Mouse (Mus musculus): Measurements from ENCODE around the gene Nipa1. TPM values are rescaled to one million over a fixed set of nuclear protein-coding genes. Genes with fewer than 3 reads are reported as not detected.
"Not testable (repeated sequence)": the region's sequence is repeated elsewhere in the genome, so short reads cannot be mapped to it uniquely, and the experiment has no call there.

Gene Nipa1
- 1 to 10 TPM; 3.7 to 3.8 TPM for total RNA-seq (2021)

DNA sequence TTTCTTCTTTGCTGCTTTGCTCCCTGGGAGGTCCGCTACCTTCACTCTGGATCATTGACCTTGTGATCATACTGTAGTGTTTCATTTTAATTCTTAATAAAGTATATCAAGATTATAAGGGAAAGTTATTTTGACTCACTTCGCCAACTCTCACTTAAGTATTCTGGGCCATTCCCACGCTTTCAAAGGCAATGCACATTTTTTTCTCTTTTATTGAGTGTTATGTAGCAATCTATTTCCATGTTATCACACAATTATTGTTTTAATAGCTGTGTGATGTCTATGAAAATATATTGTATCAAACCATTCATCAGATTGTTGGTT is at the start of gene Nipa1:
TSS of gene Nipa1 (minus strand) at position 25 of the 324 bp plus-strand sequence.
- no peak for DNase-seq

DNA sequence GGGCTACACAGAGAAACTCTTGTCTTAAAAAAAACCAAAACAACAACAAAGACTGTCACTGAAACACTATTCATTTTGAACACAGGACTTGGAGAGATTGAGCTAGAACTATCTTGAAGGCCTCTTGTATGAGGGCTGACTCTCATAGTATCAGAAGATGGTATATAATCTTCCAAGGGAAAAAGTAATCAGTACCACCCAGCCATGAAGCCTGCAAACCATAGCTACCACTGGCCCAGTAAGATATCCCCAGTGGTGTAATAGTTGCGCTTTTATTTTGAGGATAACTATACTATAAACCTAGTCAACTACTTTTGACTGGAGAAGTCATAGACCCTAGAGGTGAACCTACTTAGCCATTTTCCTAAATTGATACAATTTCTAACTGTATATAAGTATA is 46.9 kb upstream of the Nipa1 start:
- DNase-seq, result no peak

DNA sequence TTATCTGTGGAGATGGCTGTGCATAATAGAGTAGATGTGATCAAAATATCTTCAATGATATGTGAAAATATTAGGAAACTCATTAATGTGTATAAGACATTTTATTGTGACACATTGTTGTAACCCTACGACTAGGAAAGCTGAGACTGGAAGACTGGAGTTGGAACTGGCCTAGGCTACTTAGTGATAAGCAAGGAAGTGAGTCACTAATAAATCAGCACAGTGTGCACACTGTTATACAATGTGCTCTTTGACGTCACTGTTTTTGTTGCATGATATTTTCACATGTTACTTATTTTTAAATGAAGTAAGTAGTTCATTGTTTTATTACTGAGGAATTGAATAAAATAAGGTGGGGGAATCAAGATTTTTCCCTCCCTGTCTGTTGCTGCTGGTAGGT is 46.4 kb upstream of the Nipa1 start:
- DNase-seq, result no peak

DNA sequence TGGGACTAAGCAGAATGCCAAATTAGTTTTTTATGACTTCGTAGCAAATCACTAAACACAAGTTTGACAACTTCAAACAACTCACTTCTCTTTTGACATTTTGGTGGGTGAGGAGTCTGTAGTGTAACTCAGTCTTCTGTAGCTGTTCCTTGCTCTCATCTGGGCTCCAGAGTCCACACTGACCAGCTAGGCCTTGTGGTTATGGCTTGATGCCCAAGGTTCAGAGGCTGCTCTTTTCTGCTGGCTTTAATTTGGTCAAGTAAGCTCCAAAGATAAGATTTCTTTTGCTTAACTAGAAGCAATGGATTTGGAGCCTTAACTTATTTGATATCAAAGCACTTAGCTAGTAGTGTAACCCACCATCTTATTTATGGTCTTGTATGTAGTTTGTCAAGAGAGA is 45.1 kb upstream of the Nipa1 start:
- no peak for DNase-seq

DNA sequence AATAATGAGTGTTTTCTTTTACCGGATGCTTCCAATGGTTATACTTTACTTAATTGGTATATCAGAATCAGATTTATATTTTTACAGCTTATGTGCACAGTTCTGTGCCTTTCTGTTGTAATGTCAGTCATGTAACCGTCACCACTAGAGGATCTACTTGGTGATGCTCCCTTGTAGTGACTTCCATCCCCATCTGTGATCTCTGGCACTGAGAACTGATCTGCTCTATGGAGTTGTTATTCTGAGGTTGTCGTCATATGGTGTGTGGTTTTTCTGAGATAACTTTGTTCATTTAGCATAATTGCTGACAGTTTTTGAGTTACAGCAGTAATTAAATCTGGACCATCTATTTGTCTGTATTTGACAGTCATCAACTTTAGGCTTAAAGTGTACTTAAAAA is 35.6 kb upstream of the Nipa1 start:
- no peak for DNase-seq

DNA sequence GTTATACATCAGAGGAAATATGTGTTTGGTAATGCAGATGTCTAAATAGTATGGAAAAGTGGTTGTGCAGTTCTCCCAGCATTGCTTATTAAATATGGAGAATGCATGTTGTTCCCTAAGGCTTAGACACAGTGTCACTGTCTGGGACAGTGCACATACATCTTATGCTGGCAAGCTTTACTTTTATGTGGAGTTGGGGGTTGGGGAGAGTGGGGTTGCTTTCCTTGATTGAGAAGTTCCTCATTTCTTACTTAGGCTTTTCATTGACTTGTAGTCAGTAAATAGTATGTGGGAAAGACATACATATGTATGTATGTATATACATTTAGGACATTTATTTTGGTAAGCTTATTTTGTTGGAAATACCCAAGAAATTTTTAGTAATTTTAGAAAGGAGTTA is 33.2 kb upstream of the Nipa1 start:
- no peak for DNase-seq

DNA sequence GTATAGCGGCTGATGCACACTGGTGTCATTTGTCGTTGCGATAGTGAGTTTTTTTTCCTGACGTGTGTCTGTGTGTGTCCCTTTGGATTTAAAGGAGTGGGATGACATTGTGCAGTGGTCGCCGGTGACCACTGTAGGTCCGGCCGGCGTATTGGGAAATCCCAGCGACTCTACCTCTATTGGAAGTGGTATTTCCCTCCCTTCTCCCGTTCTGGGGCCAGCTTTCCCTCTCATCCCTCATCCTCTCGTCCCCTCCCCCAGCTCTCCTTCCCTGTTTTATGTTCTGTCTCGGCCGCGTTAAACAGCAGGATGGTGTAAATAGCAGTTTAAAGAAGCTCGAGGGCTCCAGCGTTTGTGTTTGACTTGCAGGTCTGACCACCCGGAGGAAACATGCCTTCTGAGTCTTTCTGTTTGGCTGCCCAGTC is 30.7 kb upstream of the Nipa1 start:
- DNase-seq, result peak; percentile 33

DNA sequence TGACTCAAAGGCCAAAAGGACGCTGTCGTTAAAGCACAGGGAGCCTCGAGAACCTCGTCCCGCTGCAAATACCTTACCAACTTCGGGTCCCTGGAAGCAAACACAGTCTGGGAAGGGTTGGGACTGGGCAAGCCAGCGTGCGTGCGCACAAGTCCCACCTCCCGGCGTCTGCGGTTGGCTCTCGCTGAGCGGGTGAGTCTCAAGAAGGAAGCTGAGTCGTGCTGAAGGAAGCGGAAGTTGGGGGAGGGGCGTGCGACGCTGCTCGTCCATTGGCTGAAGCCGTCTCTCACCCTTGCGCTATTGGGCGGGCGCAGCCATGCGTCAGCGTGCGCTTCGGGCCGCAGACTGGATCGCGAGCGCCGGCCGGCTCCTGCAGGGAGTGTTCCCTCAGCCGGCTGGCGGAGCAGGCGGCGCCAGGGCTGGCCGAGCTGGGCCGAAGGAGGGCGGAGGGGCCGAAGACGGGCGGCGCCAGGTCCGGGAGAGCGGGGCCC is 30.1 kb upstream of the Nipa1 start, which contains the start of gene Herc2:
TSS of gene Herc2 (plus strand) at position 366 of the 491 bp plus-strand sequence.
- peak; percentile 99 for DNase-seq

DNA sequence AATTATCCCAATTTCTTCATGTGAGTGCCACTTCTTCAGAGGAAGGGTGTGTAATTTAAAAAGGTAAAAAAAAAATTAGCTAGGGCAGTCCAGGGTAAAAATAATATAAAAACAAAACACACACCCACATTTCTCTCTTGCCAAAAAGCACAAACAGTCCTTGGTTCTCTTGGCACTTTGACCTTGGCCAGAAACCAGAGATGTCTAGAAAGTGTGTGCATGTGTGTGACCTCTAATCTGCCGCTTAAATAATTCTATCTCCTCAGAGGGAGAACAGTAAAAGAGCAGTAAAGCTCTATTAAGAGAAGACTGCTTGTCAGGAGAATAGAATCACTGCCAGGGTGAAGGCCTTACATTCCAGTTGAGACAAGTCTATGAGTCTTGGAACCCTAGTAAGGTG is 27.4 kb upstream of the Nipa1 start:
- DNase-seq, result no peak

DNA sequence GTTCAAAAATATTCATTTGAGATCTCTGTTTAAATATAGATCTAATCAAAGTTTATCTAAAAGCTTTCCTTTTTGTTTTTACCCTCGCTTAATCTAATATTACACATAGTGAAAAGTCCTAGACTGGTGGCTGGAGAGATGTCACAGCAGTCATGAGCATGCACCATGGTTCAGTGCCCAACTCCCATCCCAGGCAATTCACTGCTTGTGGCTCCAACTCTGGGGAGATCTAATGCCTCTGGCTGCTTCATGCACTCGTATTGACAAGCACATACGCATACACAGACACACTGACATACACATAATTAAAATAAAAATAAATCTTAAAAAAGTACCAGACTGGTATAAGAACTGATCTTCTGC is 24.5 kb upstream of the Nipa1 start:
- DNase-seq, result no peak

DNA sequence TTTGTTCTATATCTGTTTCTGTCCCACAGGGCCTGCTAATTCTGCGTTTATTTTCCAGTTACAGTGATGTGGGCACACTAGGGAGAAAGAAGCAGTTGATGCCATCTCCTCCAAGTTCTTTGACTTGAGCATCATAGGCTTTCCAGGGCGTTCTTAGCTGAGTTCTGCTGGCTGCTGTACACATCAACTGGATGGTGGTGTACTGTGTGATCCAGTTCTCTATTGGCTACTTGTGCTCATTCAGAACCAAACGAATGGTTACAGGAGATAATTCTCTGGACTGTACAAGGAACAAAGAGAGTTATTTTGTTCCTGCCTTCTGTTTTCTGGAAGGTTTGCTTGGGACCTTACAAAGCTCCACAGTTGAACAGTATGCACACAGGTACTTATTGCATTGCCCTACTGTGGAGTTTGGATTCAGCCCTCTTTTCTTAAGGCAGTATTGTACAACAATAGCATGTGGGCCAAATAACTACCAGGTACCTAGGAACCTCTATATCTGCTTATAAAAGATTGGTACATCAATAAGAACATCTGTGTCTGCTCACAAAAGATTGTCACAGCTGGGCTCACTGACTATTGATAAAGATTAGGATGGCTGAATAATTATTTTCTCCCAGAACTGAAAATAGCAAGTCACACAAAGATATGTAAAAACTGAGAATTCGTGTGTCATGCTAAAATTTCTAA is 24.0 kb upstream of the Nipa1 start:
- DNase-seq, result no peak

DNA sequence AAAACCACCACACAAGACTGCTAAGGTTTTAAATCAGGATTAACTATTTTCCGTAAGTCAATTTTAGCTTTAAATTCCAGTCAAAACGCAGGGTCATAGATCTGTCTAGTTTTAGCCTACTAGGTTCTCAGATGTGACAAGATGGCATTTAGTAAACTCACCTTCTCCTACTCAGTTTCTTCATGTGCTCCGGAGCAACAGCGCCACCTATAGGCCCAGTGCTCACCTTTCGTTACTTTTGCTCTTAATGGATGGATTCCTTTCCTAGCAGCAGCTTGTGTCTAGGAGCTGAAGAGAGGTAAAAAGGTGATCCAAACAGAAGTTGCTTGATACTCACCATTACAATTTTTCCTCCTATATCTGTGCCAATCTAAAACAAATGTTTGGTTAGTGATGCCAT is 22.6 kb upstream of the Nipa1 start:
- peak; percentile 79 for DNase-seq

DNA sequence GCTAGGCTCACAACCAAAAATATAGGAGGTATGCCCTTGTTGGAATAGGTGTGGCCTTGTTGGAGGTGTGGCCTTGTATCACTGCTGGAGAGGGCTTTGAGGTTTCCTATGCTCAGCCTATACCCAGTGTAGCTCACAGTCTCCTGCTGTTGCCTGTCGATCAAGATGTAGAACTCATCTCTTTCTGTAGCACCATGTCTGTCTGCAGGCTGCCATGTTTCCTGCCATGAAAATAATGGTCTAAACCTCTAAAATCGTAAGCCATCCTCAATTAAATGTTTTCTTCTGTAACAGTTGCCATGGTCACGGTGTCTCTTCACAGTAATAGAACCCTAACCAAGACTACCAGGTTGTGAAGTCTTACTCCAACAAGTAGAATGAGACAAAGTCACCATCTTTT is 3.8 kb upstream of the Nipa1 start:
- DNase-seq, result no peak

DNA sequence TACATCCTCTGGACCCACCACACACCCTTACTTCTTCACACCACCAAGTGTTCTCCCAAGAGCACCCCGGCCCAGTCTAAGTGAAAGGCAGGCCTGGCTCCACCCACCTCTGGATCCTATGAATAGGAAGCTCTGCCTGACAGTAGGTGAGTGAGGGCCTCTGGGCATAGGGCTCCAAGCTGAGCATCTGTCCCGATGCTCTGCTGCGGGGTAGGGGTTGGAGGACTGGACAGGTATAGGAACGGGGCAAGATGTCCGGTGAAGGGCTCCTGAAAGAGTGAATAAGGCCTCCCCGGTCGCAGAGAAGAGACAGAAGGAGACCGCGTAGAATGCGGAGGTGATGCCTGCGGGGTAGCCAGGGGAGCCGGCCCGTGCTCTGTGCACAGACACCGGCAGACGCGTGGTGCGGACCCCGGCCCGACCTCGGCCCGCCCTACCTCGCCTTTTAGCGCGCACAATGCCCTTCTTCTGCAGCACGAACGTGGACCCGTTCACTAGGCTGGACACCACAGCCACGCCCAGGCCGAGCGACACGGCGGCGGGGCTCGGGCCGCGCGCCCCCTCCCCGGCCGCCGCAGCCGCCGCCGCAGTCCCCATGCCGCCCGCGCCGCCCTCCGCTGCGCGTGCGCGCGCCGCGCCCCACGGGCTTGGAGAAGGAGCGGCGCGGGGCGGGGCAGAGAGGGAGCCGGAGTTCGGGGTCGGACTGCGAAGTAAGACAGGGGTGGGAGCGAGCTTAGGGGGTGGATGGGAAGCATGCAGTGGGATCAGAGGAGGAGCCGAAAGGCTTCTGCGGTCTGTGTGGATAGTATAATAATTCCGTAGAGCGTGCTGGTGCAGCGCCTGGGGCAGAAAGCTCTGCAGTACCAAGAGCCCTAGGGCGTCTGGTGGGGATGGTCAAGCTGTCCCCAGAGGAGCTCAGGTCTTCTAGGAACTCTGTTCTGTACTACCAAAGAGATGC is 503 bp downstream of the Nipa1 start:
- peak; percentile 72 for DNase-seq

DNA sequence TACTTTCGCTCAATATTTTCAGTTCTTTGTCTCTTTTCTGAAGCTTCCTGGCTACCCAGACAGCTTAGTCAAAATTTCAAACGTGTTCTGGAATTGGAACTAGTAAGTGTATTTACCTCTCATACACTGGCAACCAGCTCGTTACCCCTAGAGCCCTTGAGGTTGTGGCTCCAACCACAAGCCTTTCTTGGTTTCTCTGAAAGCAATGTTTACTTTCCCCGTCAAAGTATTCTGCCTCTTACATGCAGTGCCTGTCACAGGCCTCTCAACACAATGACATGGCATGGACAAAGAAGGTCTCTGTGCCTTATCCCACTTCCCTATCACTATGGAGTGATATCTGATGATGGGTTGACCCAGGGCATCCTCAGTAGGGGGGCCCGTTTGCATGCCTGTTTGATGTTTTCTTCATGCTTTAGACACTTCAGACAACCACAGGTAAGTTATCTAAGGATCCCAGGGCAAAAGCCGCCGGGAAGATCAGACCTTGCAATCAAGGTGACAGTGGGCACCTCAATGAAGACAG is 1.2 kb downstream of the Nipa1 start:
- DNase-seq, result no peak

DNA sequence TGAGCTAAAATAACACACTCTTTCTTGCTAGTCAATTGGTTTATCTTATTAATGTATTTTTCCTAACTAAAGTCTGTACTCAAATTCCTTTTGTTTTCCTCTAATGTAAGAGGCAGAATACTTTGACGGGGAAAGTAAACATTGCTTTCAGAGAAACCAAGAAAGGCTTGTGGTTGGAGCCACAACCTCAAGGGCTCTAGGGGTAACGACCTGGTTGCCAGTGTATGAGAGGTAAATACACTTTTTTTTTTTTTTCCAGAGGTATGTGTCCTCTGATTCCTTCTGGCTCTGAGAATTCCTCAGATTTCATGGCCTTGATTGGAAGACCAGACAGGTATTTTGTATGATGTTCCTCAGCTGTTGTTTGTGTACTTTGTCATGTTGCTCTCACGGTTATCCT is 2.0 kb downstream of the Nipa1 start:
- DNase-seq, result no peak

DNA sequence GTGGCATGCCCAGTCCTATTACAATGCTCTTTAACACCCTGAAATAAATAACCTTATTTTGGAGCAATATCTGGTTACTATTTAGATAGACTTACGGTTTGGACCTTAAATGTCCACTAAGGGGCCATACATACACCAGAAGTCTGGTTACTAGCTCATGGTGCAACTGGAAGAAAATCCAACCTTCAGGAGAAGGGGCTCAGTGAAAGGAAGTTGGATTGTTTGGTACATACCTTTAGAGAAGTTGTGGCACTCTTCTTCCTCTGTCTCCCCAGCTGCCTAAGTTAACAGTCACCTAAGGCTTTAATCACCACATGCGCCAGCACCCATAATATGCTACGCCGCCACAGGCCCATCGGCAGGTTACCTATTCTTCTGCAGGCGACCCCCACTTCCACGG is 3.9 kb downstream of the Nipa1 start:
- no peak for DNase-seq

DNA sequence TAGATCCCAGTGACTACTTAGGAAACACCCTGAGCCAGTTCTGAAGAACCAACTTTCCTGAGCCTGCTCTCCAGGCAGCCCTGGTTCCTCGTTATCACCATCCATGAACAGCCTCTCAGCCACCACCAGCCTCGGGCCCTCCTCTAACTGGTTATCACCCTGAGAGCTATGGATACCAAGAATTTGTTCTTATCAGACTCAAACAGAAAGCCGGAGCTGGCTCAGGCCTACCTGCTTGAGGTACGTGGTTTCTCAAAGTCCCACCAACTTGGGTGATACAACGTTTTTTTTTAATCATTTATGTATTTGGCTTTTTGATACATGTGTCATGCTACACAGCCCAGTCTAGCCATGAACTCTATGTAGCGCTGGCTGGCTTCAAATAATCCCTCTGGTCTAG is 4.6 kb downstream of the Nipa1 start:
- DNase-seq, result no peak

DNA sequence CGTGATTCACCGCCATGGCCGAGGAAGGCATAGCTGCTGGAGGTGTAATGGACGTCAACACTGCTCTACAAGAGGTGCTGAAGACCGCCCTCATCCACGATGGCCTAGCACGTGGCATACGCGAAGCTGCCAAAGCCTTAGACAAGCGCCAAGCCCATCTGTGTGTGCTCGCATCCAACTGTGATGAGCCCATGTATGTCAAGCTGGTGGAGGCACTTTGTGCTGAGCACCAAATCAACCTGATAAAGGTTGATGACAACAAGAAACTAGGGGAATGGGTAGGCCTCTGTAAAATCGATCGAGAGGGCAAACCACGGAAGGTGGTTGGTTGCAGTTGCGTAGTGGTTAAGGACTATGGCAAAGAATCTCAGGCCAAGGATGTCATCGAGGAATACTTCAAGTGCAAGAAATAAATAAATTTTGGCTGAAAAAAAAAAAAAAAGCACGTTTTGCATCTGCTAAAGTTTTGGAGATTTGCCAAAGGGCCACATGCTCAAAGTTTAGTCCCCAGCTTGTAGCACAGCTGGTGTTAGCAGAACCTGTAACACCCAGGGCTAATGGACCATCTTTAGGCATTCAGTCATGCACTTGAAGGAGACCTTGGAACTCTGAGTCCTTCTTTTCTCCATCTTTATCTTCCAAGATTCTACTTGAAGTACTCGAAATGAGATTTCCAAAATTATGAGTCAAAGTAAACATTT is 5.6 kb downstream of the Nipa1 start:
- not testable (repeated sequence) for DNase-seq

DNA sequence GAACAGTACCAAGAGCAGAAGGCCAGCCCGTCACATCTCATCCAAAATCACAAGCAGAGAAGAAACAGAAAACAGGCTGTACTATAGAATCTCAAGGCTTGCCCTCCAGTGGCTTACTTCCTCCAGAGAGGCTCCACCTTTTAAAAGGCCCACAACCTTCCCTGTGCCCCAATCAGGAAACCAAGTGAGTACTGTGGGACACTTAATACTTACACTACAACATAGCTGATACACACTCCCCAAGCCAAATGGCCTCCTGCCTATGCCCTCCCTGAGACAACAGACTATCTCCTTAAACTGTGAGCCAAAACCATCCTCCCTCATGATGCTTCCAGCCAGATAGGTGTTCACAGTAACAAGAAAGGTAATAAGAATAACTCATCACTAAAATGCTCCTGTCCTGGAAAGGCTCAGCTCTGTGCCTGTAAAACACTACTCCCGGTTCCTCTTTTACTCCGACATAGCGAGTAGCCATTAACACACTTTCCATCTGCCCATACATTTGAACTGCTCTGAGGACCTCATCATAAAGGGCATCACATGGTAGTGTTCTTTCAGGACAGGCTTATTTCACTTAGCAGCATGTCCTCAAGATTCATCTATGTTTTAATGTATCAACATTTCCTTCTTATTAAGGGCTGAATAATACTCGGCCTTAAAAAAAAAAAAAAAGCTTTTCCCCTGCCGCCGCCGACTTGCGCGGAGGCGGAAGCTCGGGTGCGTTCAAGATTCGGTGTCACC is 6.3 kb downstream of the Nipa1 start:
- no peak for DNase-seq

DNA sequence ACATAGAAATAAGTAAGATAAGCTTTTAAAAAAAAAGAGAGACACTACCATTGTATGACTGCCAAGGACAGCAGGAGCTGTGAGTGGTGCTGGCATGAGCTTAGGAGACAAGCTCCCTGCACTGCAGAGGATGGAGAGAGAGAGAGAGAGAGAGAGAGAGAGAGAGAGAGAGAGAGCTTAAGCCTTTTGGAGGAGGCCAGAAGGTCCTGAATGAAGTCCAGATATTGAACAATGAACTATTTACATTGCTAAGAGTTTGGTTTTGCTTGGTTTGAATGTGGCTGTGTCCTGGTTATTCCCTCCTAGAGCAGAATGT is 8.8 kb downstream of the Nipa1 start:
- DNase-seq, result no peak

DNA sequence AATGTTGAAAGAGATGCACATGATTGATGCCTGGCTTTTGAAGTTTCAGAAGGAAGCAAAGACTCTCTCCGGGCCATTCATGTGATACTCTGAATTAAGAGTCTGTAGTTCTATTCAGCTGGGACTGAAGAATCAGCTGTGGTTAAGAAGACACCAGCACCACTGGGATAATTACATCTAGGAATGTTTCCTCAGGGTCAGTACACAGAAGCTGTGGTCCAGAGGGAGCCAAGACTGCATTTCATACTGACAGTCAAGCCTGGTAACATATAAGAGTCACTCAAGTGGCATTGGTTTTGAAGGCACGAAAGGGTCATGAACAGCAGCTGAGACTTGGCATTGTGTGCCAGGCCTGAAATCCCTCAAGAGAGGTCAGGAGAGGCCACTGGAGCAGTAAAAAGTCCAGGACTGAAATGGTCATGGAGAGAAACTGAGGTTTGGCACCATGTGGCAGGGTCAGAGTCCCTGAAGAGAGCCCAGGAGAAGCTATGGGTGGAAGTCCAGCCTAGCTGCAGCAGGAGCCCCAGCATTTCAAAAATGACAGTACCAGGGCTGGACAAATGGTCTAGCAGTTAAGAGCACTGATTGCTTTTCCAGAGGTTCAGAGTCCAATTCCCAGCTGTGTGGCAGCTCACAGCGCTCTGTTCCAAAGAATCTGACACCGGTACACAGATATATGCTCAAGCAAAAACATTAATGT is 9.3 kb downstream of the Nipa1 start:
- DNase-seq, result no peak

Measured in heart, postnatal 4 days (tissue).